Mouse (Mus musculus): Measurements from ENCODE around the gene Nkd1. TPM values are rescaled to one million over a fixed set of nuclear protein-coding genes. Genes with fewer than 3 reads are reported as not detected.
A peak's percentile ranks its signal among the peaks of the same experiment; 100 is the strongest.

Gene Nkd1
- polyA plus RNA-seq, 1 experiment from 2014 or later, result 90.6 TPM

- H3K36me3 ChIP-seq, result no peaks in the 10 kb centered on the region
- ATAC-seq (ENCODE audit: low FRiP score, low read depth), result peak; percentile 91
- peak overlapping the region; percentile 8 for H3K9ac ChIP-seq (replicated peaks)
- WGBS, result 6% methylated on average over 19 of the region's 20 CpGs
- peaks cover 29% of the 10 kb centered on the region for H3K4me1 ChIP-seq
- peak overlapping the region; percentile 33 for H3K4me3 ChIP-seq
- H3K27me3 ChIP-seq, result no peaks in the 10 kb centered on the region
- H3K27ac ChIP-seq (replicated peaks), result peak overlapping the region; percentile 73
- H3K4me2 ChIP-seq (replicated peaks), result peak overlapping the region; percentile 55
- H3K9me3 ChIP-seq, result 0 out of 2 replicates have a peak, but pooled peaks cover 6% of the 10 kb centered on the region
These were observed 83.2 kb downstream of the Nkd1 start for GRCm38 (mm10) chr8:88604065-88605038.

DNA sequence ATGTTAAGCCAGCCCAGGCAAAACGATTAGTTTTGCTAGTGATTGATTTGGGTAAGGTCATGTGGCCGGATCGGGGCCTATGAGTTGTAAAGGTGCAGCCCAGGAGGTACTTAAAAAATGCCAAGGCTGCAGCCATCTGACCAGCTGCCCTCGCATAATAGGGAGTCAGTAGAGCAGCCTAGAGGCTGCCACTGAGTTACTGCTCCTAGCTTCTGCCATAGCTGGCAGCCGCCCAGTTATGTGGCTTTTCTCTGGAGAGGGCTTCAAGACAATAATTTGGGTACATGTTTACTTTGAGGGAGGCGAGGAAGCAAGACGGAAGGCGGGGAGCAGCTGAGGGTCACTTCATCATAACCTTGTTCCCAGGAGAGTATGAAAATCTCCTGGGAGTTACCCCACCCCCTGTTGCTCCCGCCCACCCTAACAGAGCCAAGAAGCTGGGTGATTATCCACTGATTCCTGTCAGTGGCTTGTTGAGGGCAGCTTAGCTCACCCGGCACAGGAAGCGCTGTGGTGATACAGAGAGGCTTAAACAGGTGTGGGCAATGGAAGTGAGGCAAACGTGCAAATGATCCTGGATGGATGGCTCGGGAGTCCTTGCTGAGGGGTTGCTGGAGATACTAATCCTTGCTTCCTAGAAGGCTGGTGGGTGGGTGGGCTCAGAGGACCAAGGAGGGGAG, 84.3 kb downstream of the Nkd1 start:
- Histone ChIP-seq H3K9me3 (0 out of 2 replicates have a peak, but pooled peaks cover 6% of the 10 kb centered on the region), H3K4me3 (no peak overlapping the region), H3K27ac (replicated peaks) (no peak overlapping the region), H3K27me3 (no peaks in the 10 kb centered on the region), H3K9ac (replicated peaks) (no peak overlapping the region), H3K36me3 (no peaks in the 10 kb centered on the region), H3K4me2 (replicated peaks) (no peak overlapping the region), H3K4me1 (peaks cover 29% of the 10 kb centered on the region)
- WGBS, result 41% methylated on average over 13 of the region's 13 CpGs
- no peak for ATAC-seq (ENCODE audit: low FRiP score, low read depth)

DNA sequence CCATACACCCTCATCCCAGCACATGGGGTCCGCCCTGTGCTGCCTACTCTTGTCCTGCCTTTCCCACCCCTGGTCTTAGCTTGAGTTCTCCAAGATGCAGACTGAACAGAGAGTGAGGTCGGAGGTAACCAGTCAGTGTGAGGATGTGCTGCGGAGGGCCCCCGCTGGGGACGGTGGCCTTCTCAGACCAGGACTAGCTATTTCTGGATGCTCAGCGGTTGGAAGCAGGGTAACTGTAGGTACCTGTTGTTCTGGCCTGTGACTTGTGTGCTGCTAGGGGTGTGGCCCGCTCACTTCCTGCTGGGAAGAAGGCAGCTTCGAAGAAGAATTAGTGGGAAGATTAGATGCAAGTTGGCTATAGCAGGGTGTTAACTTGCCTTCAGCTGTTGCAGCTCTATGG, 87.9 kb downstream of the Nkd1 start:
- H3K36me3 ChIP-seq, result no peaks in the 10 kb centered on the region
- no peak overlapping the region for H3K9ac ChIP-seq (replicated peaks)
- H3K9me3 ChIP-seq, result no peaks in the 10 kb centered on the region
- H3K27me3 ChIP-seq, result 0 out of 2 replicates have a peak, but pooled peaks cover 5% of the 10 kb centered on the region
- no peak overlapping the region for H3K4me3 ChIP-seq
- no peak overlapping the region for H3K27ac ChIP-seq (replicated peaks)
- peaks cover 17% of the 10 kb centered on the region for H3K4me1 ChIP-seq
- H3K4me2 ChIP-seq (replicated peaks), result no peak overlapping the region
- ATAC-seq (ENCODE audit: low FRiP score, low read depth), result no peak
- WGBS, result 80% methylated on average over 8 of the region's 8 CpGs

DNA sequence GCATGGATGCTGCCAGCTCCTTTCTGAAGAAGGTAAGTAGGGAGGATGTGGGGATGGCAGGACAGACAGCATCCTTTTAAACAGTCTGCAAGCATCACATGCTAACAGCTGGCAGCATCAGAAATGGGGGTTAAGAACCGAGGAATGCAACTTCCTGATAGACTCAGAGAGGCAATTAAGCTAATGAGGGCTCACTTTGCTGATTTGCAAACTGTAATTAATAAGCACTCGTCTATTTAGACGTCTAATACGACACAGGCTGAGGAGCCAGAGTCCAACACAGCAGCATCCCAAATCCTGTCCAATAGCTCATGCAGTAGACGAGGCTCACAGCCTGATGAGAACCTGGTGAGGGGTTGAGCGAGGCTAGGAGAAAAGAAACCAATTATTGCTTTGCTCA, 89.1 kb downstream of the Nkd1 start:
- Histone ChIP-seq H3K27ac (replicated peaks) (no peak overlapping the region), H3K27me3 (0 out of 2 replicates have a peak, but pooled peaks cover 5% of the 10 kb centered on the region), H3K4me1 (peaks cover 6% of the 10 kb centered on the region), H3K36me3 (no peaks in the 10 kb centered on the region), H3K9ac (replicated peaks) (no peak overlapping the region), H3K4me2 (replicated peaks) (no peak overlapping the region), H3K4me3 (no peak overlapping the region), H3K9me3 (no peaks in the 10 kb centered on the region)
- 77% methylated on average over 6 of the region's 6 CpGs for WGBS
- no peak for ATAC-seq (ENCODE audit: low FRiP score, low read depth)

GRCm38 (mm10) chr8:88614981-88615380, 93.8 kb downstream of the Nkd1 start:
- ATAC-seq (ENCODE audit: low FRiP score, low read depth), result no peak
- WGBS, result 72% methylated on average over 5 of the region's 5 CpGs
- Histone ChIP-seq H3K4me2 (replicated peaks) (no peak overlapping the region), H3K27ac (replicated peaks) (no peak overlapping the region), H3K4me3 (no peak overlapping the region), H3K9me3 (no peaks in the 10 kb centered on the region), H3K36me3 (no peaks in the 10 kb centered on the region), H3K4me1 (no peaks in the 10 kb centered on the region), H3K27me3 (peaks cover 10% of the 10 kb centered on the region; the same call in 1 of the 2 replicates), H3K9ac (replicated peaks) (no peak overlapping the region)

GRCm38 (mm10) chr8:88618612-88619011, 97.5 kb downstream of the Nkd1 start:
- no peaks in the 10 kb centered on the region for H3K4me1 ChIP-seq
- H3K4me2 ChIP-seq (replicated peaks), result no peak overlapping the region
- peaks cover 29% of the 10 kb centered on the region for H3K27me3 ChIP-seq
- no peak overlapping the region for H3K4me3 ChIP-seq
- no peak for ATAC-seq (ENCODE audit: low FRiP score, low read depth)
- no peaks in the 10 kb centered on the region for H3K9me3 ChIP-seq
- H3K27ac ChIP-seq (replicated peaks), result no peak overlapping the region
- H3K9ac ChIP-seq (replicated peaks), result no peak overlapping the region
- no peaks in the 10 kb centered on the region for H3K36me3 ChIP-seq
- 87% methylated on average over 5 of the region's 5 CpGs for WGBS

- H3K4me2 ChIP-seq (replicated peaks), result no peak overlapping the region
- 70% methylated on average over 3 of the region's 3 CpGs for WGBS
- no peaks in the 10 kb centered on the region for H3K9me3 ChIP-seq
- no peaks in the 10 kb centered on the region for H3K4me1 ChIP-seq
- H3K27me3 ChIP-seq, result peaks cover 33% of the 10 kb centered on the region
- no peak overlapping the region for H3K4me3 ChIP-seq
- no peak overlapping the region for H3K27ac ChIP-seq (replicated peaks)
- H3K9ac ChIP-seq (replicated peaks), result no peak overlapping the region
- H3K36me3 ChIP-seq, result no peaks in the 10 kb centered on the region
- no peak for ATAC-seq (ENCODE audit: low FRiP score, low read depth)
These were observed 98.4 kb downstream of the Nkd1 start for GRCm38 (mm10) chr8:88619513-88619912.

GRCm38 (mm10) chr8:88620931-88621330, 99.8 kb downstream of the Nkd1 start:
- Histone ChIP-seq H3K9ac (replicated peaks) (no peak overlapping the region), H3K27ac (replicated peaks) (no peak overlapping the region), H3K9me3 (no peaks in the 10 kb centered on the region), H3K4me1 (no peaks in the 10 kb centered on the region), H3K4me2 (replicated peaks) (no peak overlapping the region), H3K27me3 (peaks cover 47% of the 10 kb centered on the region), H3K36me3 (no peaks in the 10 kb centered on the region), H3K4me3 (no peak overlapping the region)
- ATAC-seq (ENCODE audit: low FRiP score, low read depth), result no peak
- WGBS, result 71% methylated on average over 5 of the region's 5 CpGs

DNA sequence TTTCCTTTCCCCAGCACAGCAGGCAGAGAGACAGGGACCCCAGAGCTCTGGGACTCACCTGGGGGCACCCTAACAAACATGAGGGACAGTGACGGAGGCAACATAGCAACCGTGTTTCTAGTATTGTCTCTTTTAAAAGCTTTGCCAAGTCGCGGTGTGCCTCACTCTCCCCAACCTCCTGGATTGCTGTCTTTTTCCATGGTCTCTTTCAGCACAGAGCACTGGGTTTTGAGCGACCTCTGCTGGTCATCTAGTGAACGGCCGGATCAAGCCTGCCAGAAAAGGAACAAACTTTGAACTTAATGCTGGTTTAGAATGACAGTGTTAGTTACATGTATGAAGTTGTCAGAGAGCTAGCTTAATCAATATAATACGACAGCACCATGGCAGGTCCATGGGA, 100.3 kb downstream of the Nkd1 start:
- 3% methylated on average over 8 of the region's 8 CpGs for WGBS

DNA sequence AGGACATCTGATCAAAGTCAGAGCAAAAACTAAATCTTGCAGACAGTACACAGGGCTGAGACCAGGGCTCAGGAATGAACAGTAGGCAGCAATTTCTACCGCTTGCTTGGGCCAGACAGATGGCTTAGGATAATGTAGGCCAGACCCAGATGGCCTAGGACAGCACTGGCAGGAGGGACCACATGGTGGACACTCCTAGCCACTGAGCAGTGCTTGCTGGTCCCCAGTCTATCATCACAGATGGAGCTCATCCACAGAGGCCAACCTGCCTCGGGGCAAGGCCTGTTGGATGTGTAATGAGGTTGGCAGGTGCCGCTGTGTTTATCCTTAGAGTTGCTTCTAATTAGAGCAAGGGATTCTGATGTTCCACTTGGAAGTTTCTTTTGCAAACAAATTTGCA, 102.2 kb downstream of the Nkd1 start:
- Histone ChIP-seq H3K4me1 (peaks cover 13% of the 10 kb centered on the region), H3K9me3 (no peaks in the 10 kb centered on the region), H3K4me2 (replicated peaks) (no peak overlapping the region), H3K4me3 (no peak overlapping the region), H3K27me3 (peaks cover 59% of the 10 kb centered on the region), H3K9ac (replicated peaks) (no peak overlapping the region), H3K36me3 (no peaks in the 10 kb centered on the region), H3K27ac (replicated peaks) (no peak overlapping the region)
- no peak for ATAC-seq (ENCODE audit: low FRiP score, low read depth)
- WGBS, result 78% methylated on average over 3 of the region's 3 CpGs

More for the DNA sequence above, 100.3 kb downstream of the Nkd1 start:
- Histone ChIP-seq H3K4me3 (no peak overlapping the region), H3K9ac (replicated peaks) (no peak overlapping the region), H3K27me3 (peaks cover 52% of the 10 kb centered on the region), H3K36me3 (no peaks in the 10 kb centered on the region), H3K4me2 (replicated peaks) (no peak overlapping the region), H3K9me3 (no peaks in the 10 kb centered on the region), H3K27ac (replicated peaks) (no peak overlapping the region), H3K4me1 (no peaks in the 10 kb centered on the region)
- ATAC-seq (ENCODE audit: low FRiP score, low read depth), result no peak

DNA sequence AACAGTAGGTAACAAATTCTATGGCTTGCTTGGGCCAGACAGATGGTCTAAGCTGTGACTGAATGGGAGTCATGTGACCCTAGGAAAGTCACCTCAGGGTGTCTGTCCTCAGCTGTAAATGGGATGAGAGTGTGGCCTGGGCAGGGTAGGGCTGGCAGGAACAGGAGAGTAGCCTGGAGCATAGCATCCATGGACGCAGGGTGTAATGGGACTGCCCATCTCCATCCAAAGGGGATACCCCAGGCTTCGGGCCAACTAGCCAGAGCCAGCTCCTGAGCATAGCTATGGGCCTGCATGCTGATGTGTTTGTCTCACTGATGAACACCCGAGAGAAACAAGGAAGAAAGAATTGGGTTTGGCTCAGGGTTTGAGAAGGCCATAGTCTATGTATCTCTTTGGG, 103.1 kb downstream of the Nkd1 start:
- Histone ChIP-seq H3K4me2 (replicated peaks) (no peak overlapping the region), H3K9ac (replicated peaks) (no peak overlapping the region), H3K36me3 (no peaks in the 10 kb centered on the region), H3K9me3 (no peaks in the 10 kb centered on the region), H3K4me3 (no peak overlapping the region), H3K27me3 (peaks cover 68% of the 10 kb centered on the region), H3K4me1 (peaks cover 14% of the 10 kb centered on the region), H3K27ac (replicated peaks) (no peak overlapping the region)
- no peak for ATAC-seq (ENCODE audit: low FRiP score, low read depth)
- 74% methylated on average over 3 of the region's 3 CpGs for WGBS

- Histone ChIP-seq H3K27ac (replicated peaks) (no peak overlapping the region), H3K27me3 (peaks cover 55% of the 10 kb centered on the region), H3K4me2 (replicated peaks) (no peak overlapping the region), H3K9me3 (no peaks in the 10 kb centered on the region), H3K4me1 (peaks cover 14% of the 10 kb centered on the region), H3K36me3 (no peaks in the 10 kb centered on the region), H3K4me3 (no peak overlapping the region), H3K9ac (replicated peaks) (no peak overlapping the region)
- WGBS, result 72% methylated on average over 3 of the region's 3 CpGs
- ATAC-seq (ENCODE audit: low FRiP score, low read depth), result no peak
These were observed 105.3 kb downstream of the Nkd1 start for GRCm38 (mm10) chr8:88626433-88626832.
